Mouse (Mus musculus) stomach, postnatal 0 days (tissue): ENCODE measurements at regions not wholly inside any gene's neighbourhood (a gene's known extent, or its start where the extent isn't known, plus 50 kb on each side); places are given as distances from the start of the nearest gene placed in this dataset.

Experiments
- ATAC-seq: fragments of 200-750 bp; cut with Nextera tagmentation; 2 replicates; pipeline ENCODE4 v1.8.0; 2017; ENCODE audit not compliant: low FRiP score, low TSS enrichment
- DNase-seq: peaks from one replicate; pipeline ENCODE4 v3.0.0-alpha.2; 2016; ENCODE audit warnings: low spot score
- H3K27ac ChIP-seq: fragments of 300-500 bp; sonication (generic); replicated peaks from 2 replicates; pipeline ENCODE4 v1.5.1; 2014; ENCODE audit warnings: mild to moderate bottlenecking, control low read depth
- H3K27me3 ChIP-seq: fragments of 300-500 bp; sonication (generic); 2 replicates; pipeline ENCODE4 v1.6.1; 2014; ENCODE audit warnings: low read length; ENCODE audit not compliant: control insufficient read depth, insufficient read depth
- H3K36me3 ChIP-seq: fragments of 300-500 bp; sonication (generic); 2 replicates; pipeline ENCODE4 v1.6.1; 2014; ENCODE audit warnings: low read length, mixed read lengths; ENCODE audit not compliant: control insufficient read depth, insufficient read depth
- H3K4me1 ChIP-seq: fragments of 300-500 bp; sonication (generic); replicated peaks from 2 replicates; pipeline ENCODE4 v1.6.1; 2014; ENCODE audit warnings: antibody characterized with exemption; ENCODE audit not compliant: control insufficient read depth, insufficient read depth
- H3K4me2 ChIP-seq: fragments of 300-500 bp; sonication (generic); replicated peaks from 2 replicates; pipeline ENCODE4 v1.6.1; 2014; ENCODE audit warnings: low read depth, mild to moderate bottlenecking, control low read depth, moderate library complexity
- H3K4me3 ChIP-seq: fragments of 300-500 bp; sonication (generic); 2 replicates; pipeline ENCODE4 v1.5.1; 2014; ENCODE audit warnings: low read depth, low read length, control low read depth
- H3K9ac ChIP-seq: fragments of 300-500 bp; sonication (generic); 2 replicates; pipeline ENCODE4 v1.6.1; 2014; ENCODE audit warnings: mild to moderate bottlenecking, low read length, control low read depth, mixed read lengths
- H3K9me3 ChIP-seq: fragments of 300-500 bp; sonication (generic); 2 replicates; pipeline ENCODE4 v1.6.1; 2016; ENCODE audit warnings: low read length; ENCODE audit not compliant: control insufficient read depth
- CTCF ChIP-seq: IDR thresholded peaks from 2 replicates; pipeline ENCODE4 v1.5.1; 2016; ENCODE audit warnings: antibody characterized with exemption, low read depth, mild to moderate bottlenecking, moderate library complexity
- EP300 ChIP-seq: optimal IDR thresholded peaks from 2 replicates; pipeline ENCODE3; 2016; ENCODE audit warnings: antibody characterized with exemption
- WGBS: fragments of 180-500 bp; shearing (Covaris S2); extraction: QIAGEN DNeasy Blood & Tissue Kit; methylation state at CpG from one replicate; pipeline ENCODE4 v1.1.7; 2014; 5-methylcytosine and 5-hydroxymethylcytosine counted together

DNA sequence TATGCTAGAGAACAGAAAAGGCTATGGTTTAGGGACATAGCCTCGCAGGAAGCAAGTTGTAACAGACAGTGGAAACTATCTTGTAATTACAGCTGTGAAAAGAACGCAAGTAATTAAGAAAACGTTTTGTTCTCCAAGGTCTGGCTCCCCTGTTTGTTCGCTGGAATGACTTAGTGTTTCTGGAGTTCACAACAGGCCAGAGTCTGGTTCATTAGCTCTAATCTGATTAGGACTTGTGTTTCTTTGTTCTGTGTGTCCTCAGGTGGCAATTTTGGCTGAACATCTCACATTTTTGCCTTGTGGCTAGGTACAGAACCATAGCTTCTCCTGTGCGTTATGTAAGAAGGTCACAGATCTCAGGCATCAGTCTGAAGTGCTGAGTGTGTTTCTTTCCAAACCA lies 141.7 kb upstream of the Sgk1 start:
- no peaks in the 10 kb centered on the region for H3K27me3 ChIP-seq
- H3K4me1 ChIP-seq, result no peaks in the 10 kb centered on the region
- H3K4me3 ChIP-seq, result no peak overlapping the region
- no peak for TF ChIP-seq CTCF
- no peak for TF ChIP-seq EP300
- H3K36me3 ChIP-seq, result no peaks in the 10 kb centered on the region
- H3K4me2 ChIP-seq, result no peak overlapping the region
- no peak overlapping the region for H3K27ac ChIP-seq
- no peak for DNase-seq
- H3K9me3 ChIP-seq, result no peaks in the 10 kb centered on the region
- H3K9ac ChIP-seq, result no peak overlapping the region
- 60% methylated on average over 5 of the region's 5 CpGs for WGBS
- ATAC-seq, result no peak

DNA sequence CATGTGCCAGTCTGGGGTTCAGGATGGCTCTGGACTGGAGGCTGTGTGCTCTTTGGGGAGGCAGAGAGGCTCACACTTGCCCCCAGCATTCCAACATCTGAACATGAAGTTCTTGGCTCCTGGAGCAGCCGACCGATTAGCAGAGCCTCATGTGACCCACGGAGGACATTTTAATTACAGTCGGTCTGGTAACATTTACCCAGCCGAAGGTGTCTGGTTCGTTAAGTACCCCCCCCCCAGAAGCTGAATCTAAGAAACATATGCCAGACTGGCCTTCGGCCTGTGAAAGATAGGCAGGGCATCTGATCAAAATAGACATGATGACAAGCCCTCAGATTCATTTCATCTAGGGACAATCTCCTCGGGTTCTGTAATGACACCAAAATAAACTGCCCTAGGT lies 140.4 kb upstream of the Sgk1 start:
- no peak overlapping the region for H3K4me3 ChIP-seq
- no peaks in the 10 kb centered on the region for H3K27me3 ChIP-seq
- no peak for TF ChIP-seq CTCF
- TF ChIP-seq EP300, result no peak
- no peak overlapping the region for H3K9ac ChIP-seq
- H3K27ac ChIP-seq, result no peak overlapping the region
- H3K9me3 ChIP-seq, result no peaks in the 10 kb centered on the region
- 80% methylated on average over 8 of the region's 8 CpGs for WGBS
- H3K4me1 ChIP-seq, result no peaks in the 10 kb centered on the region
- no peaks in the 10 kb centered on the region for H3K36me3 ChIP-seq
- ATAC-seq (no peak), DNase-seq (no peak)
- no peak overlapping the region for H3K4me2 ChIP-seq

DNA sequence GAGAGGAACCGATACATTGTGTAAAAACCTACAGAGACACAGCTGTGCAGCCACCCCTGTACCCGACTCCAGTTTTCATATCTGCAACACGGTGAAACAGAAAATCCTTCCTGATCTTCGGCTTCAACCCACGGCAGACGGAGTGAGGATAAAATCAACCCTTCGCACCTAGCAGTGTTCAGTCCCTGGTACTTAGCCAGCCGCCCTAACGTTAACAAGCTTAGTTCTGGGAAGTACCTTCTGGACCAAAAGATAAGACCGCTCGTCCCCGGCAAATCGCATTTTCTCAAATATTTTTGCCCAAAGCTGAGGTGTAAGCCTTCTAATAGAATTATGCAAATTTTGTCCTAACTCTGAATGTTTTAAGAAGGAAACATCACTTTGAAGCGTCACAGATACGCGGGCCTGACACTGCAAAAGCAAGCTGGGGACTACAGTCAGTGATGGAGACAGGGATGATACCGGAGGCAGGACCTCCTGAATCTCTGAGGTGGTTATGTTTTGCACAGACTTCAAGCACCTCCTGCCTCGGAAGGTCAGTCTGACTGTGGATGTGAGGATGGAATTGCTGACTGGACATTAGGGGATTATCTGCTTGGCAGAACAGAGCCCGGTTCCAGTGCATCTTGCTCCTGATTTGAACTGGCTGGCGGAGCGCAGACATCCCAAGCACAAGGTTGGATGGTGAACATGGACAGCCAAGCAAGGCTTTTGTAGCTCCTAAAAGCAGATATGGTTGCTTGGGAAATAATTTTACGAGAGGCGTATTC lies 139.8 kb upstream of the Sgk1 start:
- DNase-seq, result no peak
- 90% methylated on average over 23 of the region's 23 CpGs for WGBS
- TF ChIP-seq EP300, result no peak
- TF ChIP-seq CTCF, result no peak

DNA sequence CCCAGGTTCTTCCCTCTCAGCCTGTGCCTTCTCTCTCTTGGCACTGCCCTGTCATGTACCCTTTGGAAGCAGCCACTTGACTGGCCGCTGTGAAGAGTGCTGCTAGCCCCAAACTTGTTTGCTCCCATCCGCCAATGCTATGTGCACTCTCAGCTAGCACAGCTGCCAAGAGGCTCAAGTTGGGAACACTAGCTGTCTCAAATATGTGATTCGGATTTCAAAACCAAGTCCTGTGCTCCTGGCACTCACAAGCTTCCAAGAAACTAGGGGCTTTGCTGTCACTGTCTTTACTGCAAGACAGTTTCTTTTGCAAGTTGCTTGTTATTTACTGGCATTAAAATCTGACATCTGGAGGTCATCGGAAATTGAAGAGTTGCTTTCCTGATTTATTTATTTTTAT lies 138.6 kb upstream of the Sgk1 start:
- no peak overlapping the region for H3K4me2 ChIP-seq
- no peak overlapping the region for H3K9ac ChIP-seq
- whole genome bisulfite sequencing, result 71% methylated on average over 4 of the region's 4 CpGs
- H3K36me3 ChIP-seq, result no peaks in the 10 kb centered on the region
- H3K9me3 ChIP-seq, result no peaks in the 10 kb centered on the region
- no peak for DNase-seq
- no peaks in the 10 kb centered on the region for H3K4me1 ChIP-seq
- no peak for TF ChIP-seq EP300
- no peak for TF ChIP-seq CTCF
- no peak for ATAC-seq
- H3K27ac ChIP-seq, result no peak overlapping the region
- H3K27me3 ChIP-seq, result no peaks in the 10 kb centered on the region
- H3K4me3 ChIP-seq, result no peak overlapping the region

More for the DNA sequence above, 139.8 kb upstream of the Sgk1 start:
- no peaks in the 10 kb centered on the region for H3K4me1 ChIP-seq
- no peaks in the 10 kb centered on the region for H3K9me3 ChIP-seq
- no peak overlapping the region for H3K4me2 ChIP-seq
- H3K4me3 ChIP-seq, result no peak overlapping the region
- no peak overlapping the region for H3K27ac ChIP-seq
- no peak overlapping the region for H3K9ac ChIP-seq
- no peak for ATAC-seq
- H3K36me3 ChIP-seq, result no peaks in the 10 kb centered on the region
- no peaks in the 10 kb centered on the region for H3K27me3 ChIP-seq

DNA sequence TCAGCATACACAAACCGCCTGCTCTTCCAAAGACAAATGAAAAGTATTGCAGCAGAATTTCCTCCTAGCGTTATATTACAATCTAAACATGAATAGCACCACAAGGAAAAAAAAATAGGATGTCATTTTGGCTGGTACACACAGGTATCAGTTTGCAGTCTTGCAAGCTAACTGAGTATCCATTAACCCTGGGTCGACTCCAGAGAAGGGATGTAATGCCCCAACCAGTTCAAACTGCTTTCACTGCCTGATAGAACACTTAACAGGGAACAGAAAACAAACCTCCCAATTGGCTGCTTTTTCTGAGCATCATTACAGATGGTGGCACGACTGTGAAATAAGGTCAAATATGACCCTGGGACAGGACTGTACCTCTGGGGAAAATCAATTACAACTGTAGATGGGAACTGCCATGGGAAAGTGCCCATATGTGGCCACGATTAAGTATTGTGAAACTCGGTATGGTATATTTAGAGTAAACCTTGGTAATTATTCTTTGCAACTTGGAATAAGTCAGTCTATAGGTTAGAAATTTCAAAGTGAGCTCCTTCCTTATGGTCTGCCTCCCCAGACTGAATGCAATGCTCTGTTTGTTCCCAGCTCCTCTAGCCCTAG lies 137.5 kb upstream of the Sgk1 start:
- WGBS, result 66% methylated on average over 6 of the region's 6 CpGs
- H3K9ac ChIP-seq, result no peak overlapping the region
- no peak overlapping the region for H3K4me2 ChIP-seq
- no peaks in the 10 kb centered on the region for H3K4me1 ChIP-seq
- TF ChIP-seq CTCF (no peak), EP300 (no peak)
- DNase-seq (no peak), ATAC-seq (no peak)
- no peak overlapping the region for H3K27ac ChIP-seq
- H3K4me3 ChIP-seq, result no peak overlapping the region
- H3K9me3 ChIP-seq, result no peaks in the 10 kb centered on the region
- H3K27me3 ChIP-seq, result no peaks in the 10 kb centered on the region
- H3K36me3 ChIP-seq, result no peaks in the 10 kb centered on the region

DNA sequence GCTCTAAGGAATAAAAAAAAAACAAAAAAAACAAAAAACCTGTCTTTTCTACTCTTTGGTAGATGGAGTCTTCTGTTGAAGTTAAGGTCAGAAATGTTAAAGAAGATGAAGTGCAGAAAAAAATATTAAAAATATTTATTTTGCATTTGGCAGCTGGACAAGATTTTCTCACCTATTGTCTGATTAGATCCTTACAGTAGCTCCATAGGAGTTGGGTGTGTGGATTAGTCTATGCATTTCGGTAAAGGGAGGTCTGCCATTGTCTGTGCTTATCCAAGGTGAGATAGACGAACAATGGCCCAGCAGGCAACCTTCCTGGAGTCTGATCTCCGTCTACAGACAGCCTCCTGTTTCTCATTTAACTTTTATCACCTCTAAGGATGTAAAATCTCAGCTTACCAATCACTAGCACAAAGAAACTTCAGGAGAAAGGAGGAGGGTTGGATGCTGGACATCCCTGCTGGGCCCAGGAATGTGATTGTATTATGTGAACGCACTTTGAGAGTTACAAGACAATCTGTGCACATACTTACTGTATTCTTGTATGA lies 136.0 kb upstream of the Sgk1 start:
- ATAC-seq, result no peak

More for the DNA sequence above, 136.0 kb upstream of the Sgk1 start:
- H3K36me3 ChIP-seq, result no peaks in the 10 kb centered on the region
- H3K9me3 ChIP-seq, result no peaks in the 10 kb centered on the region
- H3K4me1 ChIP-seq, result no peaks in the 10 kb centered on the region
- H3K4me2 ChIP-seq, result no peak overlapping the region
- DNase-seq, result no peak
- H3K27me3 ChIP-seq, result no peaks in the 10 kb centered on the region
- no peak overlapping the region for H3K9ac ChIP-seq
- TF ChIP-seq EP300 (no peak), CTCF (no peak)
- no peak overlapping the region for H3K4me3 ChIP-seq
- H3K27ac ChIP-seq, result no peak overlapping the region
- 51% methylated on average over 4 of the region's 4 CpGs for WGBS
